Mouse (Mus musculus) stomach, postnatal 0 days (tissue): ENCODE measurements at regions not wholly inside any gene's neighbourhood (a gene's known extent, or its start where the extent isn't known, plus 50 kb on each side); places are given as distances from the start of the nearest gene placed in this dataset.

Source experiments
- CTCF ChIP-seq: IDR thresholded peaks from 2 replicates; pipeline ENCODE4 v1.5.1; 2016; ENCODE audit warnings: antibody characterized with exemption, low read depth, mild to moderate bottlenecking, moderate library complexity
- EP300 ChIP-seq: optimal IDR thresholded peaks from 2 replicates; pipeline ENCODE3; 2016; ENCODE audit warnings: antibody characterized with exemption

- TF ChIP-seq CTCF = no peak
- TF ChIP-seq EP300 = no peak
Measured at GRCm38 (mm10) chr15:70618131-70618674, 3216.2 kb upstream of the Gm6569 start.
